Mouse (Mus musculus) midbrain, embryonic 16.5 days (tissue): ENCODE results near the gene Gm136. TPM values are rescaled to one million over a fixed set of nuclear protein-coding genes. Genes with fewer than 3 reads are reported as not detected.

Experiments used
- ATAC-seq: fragments of 200-750 bp; cut with Nextera tagmentation; 2 replicates; pipeline ENCODE4 v1.8.0; 2017; ENCODE audit warnings: moderate TSS enrichment
- H3K27ac ChIP-seq: fragments of 300-500 bp; sonication (generic); 2 replicates; pipeline ENCODE4 v1.5.1; 2014; ENCODE audit warnings: mild to moderate bottlenecking, low read length, mixed read lengths
- H3K27me3 ChIP-seq: fragments of 300-500 bp; sonication (generic); 2 replicates; pipeline ENCODE4 v1.6.1; 2014; ENCODE audit warnings: low read depth, low read length, mixed read lengths; ENCODE audit not compliant: control insufficient read depth, insufficient read depth
- H3K36me3 ChIP-seq: fragments of 300-500 bp; sonication (generic); 2 replicates; pipeline ENCODE4 v1.6.1; 2014; ENCODE audit warnings: mild to moderate bottlenecking, low read length, moderate library complexity, mixed read lengths; ENCODE audit not compliant: control insufficient read depth, insufficient read depth
- H3K4me1 ChIP-seq: fragments of 300-500 bp; sonication (generic); 2 replicates; pipeline ENCODE4 v1.6.1; 2014; ENCODE audit warnings: mild to moderate bottlenecking, low read length, mixed read lengths; ENCODE audit not compliant: control insufficient read depth, insufficient read depth
- H3K4me2 ChIP-seq: fragments of 300-500 bp; sonication (generic); 2 replicates; pipeline ENCODE4 v1.6.1; 2014; ENCODE audit warnings: mild to moderate bottlenecking, low read length, mixed read lengths
- H3K4me3 ChIP-seq: fragments of 300-500 bp; sonication (generic); 2 replicates; pipeline ENCODE4 v1.5.1; 2014; ENCODE audit warnings: low read depth, mild to moderate bottlenecking, low read length, moderate library complexity, mixed read lengths
- H3K9ac ChIP-seq: fragments of 300-500 bp; sonication (generic); 2 replicates; pipeline ENCODE4 v1.6.1; 2014; ENCODE audit warnings: low read depth, low read length, mixed read lengths
- H3K9me3 ChIP-seq: fragments of 300-500 bp; sonication (generic); replicated peaks from 2 replicates; pipeline ENCODE4 v1.6.1; 2014; ENCODE audit warnings: mild to moderate bottlenecking, low read length, mixed read lengths; ENCODE audit not compliant: control insufficient read depth, poor library complexity, severe bottlenecking
- WGBS: fragments of 180-500 bp; shearing (Covaris S2); extraction: QIAGEN DNeasy Blood & Tissue Kit; methylation state at CpG from one replicate; pipeline ENCODE4 v1.1.7; 2014; 5-methylcytosine and 5-hydroxymethylcytosine counted together
- polyA plus RNA-seq: library from polyadenylated mRNA; unstranded; fragments of >200 nt; fragmentation: Nextera tagmentation; extraction: Ambion mirVana; gene quantifications from 2 replicates; pipeline ENCODE4 v1.2.1, GENCODE M21; 2015

The Gm136 gene
- polyA plus RNA-seq, 1 experiment from 2014 or later, result not detected

DNA sequence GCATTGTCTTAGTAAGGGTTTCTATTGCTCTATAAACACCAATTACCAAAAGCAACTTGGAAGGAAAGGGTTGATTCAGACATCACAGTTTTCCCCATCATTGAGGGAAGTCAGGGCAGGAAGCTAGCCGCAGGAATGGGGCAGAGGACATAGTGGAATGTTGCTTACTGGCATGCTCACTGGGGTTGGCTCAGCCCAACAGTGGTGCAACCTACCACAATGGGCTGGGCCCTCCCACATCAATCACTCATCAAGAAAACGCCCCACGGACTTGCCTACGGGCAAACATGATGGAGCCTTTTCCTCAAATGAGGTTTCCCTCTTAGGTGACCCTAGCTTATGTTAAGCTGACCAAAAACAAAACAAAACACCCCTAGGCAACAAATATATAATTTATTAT is 32.9 kb downstream of the Gm136 start:
- H3K9me3 ChIP-seq, result peaks cover 5% of the 10 kb centered on the region; the same call in 1 of the 2 replicates
- ATAC-seq, result no peak
- H3K4me3 ChIP-seq, result no peak overlapping the region
- no peak overlapping the region for H3K4me2 ChIP-seq
- H3K36me3 ChIP-seq, result no peaks in the 10 kb centered on the region
- no peaks in the 10 kb centered on the region for H3K4me1 ChIP-seq
- 76% methylated on average over 4 of the region's 4 CpGs for WGBS
- no peak overlapping the region for H3K9ac ChIP-seq
- no peaks in the 10 kb centered on the region for H3K27me3 ChIP-seq
- no peak overlapping the region for H3K27ac ChIP-seq

DNA sequence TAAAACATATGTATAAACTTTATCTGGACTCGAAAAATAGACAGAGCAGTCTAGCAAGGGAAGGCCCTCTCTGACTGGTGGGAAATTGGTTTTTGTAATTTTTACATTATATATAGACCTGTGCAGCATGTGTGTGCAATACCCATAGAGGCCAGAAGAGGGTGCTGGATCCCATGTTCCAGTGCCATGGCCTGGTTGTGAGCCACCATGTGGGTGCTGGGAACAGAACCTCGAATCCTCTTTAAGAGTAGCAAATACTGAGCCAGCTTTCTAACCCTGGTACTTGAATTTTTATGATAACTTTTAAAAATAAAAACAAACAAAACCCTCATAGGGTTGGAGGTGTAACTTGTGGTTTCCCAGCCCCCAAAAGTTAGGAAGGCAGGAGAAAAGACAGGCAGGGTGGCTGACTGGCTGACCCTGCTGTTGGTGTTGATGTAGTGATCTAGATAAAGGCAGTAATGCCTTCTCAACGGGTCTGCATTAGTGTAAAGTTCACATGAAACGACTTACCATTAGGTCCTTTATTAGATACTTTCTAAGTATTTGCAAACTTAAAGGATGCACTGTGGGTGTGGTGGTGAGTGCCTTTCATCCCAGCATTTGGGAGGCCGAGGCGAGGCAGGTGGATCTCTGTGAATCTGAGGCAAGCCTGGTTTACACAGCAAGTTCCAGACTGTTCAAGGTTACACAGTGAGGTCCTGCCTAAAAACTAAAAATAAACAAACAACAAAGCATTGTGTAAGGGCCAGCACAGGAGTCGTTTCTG is 35.8 kb downstream of the Gm136 start:
- Histone ChIP-seq H3K4me3 (no peak overlapping the region), H3K4me1 (no peaks in the 10 kb centered on the region), H3K27me3 (no peaks in the 10 kb centered on the region), H3K27ac (no peak overlapping the region), H3K9ac (no peak overlapping the region), H3K4me2 (no peak overlapping the region), H3K9me3 (peaks cover 5% of the 10 kb centered on the region; the same call in 1 of the 2 replicates), H3K36me3 (no peaks in the 10 kb centered on the region)
- WGBS, result 94% methylated on average over 7 of the region's 7 CpGs
- no peak for ATAC-seq

DNA sequence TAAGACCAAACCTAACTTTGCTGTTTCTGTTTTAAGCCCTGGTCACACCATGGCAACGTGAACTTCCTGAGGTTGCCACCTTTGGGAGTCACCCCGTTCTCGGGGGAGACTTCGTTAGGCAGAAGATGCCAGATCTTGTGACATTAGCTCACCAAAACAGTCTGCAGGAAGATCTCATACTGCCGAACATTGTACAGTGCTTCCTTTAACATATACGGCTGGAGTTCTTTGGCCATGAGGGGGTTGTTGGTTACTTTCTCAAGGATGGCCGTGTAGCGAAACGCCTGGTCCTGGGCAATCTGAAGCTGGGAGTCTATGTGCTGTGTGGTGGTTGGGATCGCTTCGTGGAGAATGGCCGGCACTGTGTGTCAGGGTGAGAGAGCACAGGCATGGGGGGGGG is 36.6 kb downstream of the Gm136 start:
- no peak overlapping the region for H3K4me2 ChIP-seq
- 96% methylated on average over 12 of the region's 12 CpGs for WGBS
- no peaks in the 10 kb centered on the region for H3K4me1 ChIP-seq
- no peak for ATAC-seq
- no peaks in the 10 kb centered on the region for H3K27me3 ChIP-seq
- no peaks in the 10 kb centered on the region for H3K36me3 ChIP-seq
- no peak overlapping the region for H3K4me3 ChIP-seq
- peaks cover 5% of the 10 kb centered on the region; the same call in 1 of the 2 replicates for H3K9me3 ChIP-seq
- H3K27ac ChIP-seq, result no peak overlapping the region
- H3K9ac ChIP-seq, result no peak overlapping the region

DNA sequence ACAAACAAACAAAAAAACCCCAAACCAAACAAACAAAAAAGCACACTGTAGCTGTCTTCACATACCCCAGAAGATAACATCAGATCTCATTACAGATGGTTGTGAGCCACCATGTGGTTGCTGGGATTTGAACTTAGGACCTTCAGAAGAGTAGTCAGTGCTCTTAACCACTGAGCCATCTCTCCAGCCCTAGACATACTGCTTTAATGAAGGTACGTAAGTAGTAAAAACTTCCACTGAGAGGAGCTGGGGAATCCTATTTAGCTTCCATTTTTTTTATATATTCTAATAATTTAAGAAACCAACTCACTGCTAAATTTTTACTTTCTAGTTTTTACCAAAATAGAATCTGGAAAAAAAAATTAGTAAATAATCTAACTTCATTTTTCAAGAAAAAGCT is 41.0 kb downstream of the Gm136 start:
- H3K9me3 ChIP-seq, result peaks cover 2% of the 10 kb centered on the region; the same call in 1 of the 2 replicates
- H3K4me1 ChIP-seq, result no peaks in the 10 kb centered on the region
- no peaks in the 10 kb centered on the region for H3K36me3 ChIP-seq
- ATAC-seq, result no peak
- H3K9ac ChIP-seq, result no peak overlapping the region
- H3K27me3 ChIP-seq, result no peaks in the 10 kb centered on the region
- 95% methylated on average over 1 of the region's 1 CpGs for WGBS
- H3K4me2 ChIP-seq, result no peak overlapping the region
- H3K4me3 ChIP-seq, result no peak overlapping the region
- no peak overlapping the region for H3K27ac ChIP-seq

DNA sequence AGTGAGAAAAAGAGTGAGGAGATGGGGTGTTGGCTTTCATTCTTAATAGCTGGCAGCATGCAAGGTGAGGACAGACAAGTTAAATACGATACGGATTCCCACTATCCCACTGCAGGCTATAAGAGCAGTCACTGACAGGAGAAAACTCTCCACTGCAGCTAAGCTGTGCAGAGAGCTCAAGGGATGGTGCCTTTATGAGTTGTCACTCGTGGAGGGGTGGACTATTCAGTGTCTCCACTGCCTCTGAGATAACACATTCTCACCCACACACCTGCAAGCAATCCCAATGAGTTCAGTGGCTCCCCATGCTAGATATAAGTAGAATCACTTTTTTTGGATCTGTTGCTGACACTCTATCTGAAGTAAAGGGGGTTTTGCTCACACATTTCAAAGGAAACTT is 47.9 kb downstream of the Gm136 start:
- WGBS, result 86% methylated on average over 3 of the region's 3 CpGs
- Histone ChIP-seq H3K9me3 (no peaks in the 10 kb centered on the region), H3K4me3 (no peak overlapping the region), H3K4me2 (no peak overlapping the region), H3K4me1 (no peaks in the 10 kb centered on the region), H3K27me3 (no peaks in the 10 kb centered on the region), H3K27ac (no peak overlapping the region), H3K9ac (no peak overlapping the region), H3K36me3 (no peaks in the 10 kb centered on the region)
- ATAC-seq, result no peak

DNA sequence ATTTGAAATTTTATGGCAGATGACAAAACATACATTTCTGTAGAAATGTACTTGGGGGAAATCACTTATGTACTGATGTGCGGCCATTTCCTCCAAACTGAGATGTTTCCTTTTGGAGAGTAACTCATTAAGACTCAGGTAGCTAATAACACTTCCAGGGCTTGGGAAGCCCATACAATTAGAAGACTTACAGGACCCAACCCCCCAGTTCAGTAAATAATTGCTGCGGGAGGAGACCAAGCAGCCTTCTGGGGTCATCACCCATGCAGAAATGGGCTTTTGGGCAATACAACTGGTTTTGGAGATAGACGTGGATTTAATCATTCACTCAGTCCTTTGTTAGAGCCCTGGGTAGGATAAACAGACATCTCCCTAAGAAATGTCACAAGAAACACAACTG is 48.8 kb downstream of the Gm136 start:
- H3K36me3 ChIP-seq, result no peaks in the 10 kb centered on the region
- no peaks in the 10 kb centered on the region for H3K27me3 ChIP-seq
- ATAC-seq, result no peak
- no peak overlapping the region for H3K9ac ChIP-seq
- H3K9me3 ChIP-seq, result no peaks in the 10 kb centered on the region
- no peak overlapping the region for H3K4me2 ChIP-seq
- H3K27ac ChIP-seq, result no peak overlapping the region
- no peak overlapping the region for H3K4me3 ChIP-seq
- no peaks in the 10 kb centered on the region for H3K4me1 ChIP-seq
- 83% methylated on average over 3 of the region's 3 CpGs for WGBS

DNA sequence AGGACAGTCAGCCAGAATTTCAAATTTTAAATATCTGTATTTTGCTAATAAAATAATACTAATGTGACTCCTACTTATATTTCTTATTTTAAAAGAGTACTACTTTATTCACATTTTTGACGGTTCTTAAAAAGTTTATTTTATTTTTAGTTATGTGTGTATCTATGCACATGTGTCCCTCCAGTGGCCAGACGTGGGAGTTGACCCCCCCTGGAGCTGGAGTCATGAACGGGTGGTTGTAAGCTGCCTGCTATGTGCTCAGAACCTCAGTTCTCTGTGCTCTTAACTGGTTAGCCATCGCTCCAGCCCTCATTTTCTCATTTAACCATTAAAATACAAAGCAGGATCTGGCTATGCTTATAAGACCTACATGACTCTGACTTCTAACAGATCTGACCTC is 53.0 kb downstream of the Gm136 start:
- H3K4me1 ChIP-seq, result no peaks in the 10 kb centered on the region
- H3K27me3 ChIP-seq, result no peaks in the 10 kb centered on the region
- no peak overlapping the region for H3K27ac ChIP-seq
- H3K36me3 ChIP-seq, result no peaks in the 10 kb centered on the region
- H3K9me3 ChIP-seq, result no peaks in the 10 kb centered on the region
- H3K4me3 ChIP-seq, result no peak overlapping the region
- no peak for ATAC-seq
- no peak overlapping the region for H3K9ac ChIP-seq
- WGBS, result 78% methylated on average over 4 of the region's 4 CpGs
- no peak overlapping the region for H3K4me2 ChIP-seq

DNA sequence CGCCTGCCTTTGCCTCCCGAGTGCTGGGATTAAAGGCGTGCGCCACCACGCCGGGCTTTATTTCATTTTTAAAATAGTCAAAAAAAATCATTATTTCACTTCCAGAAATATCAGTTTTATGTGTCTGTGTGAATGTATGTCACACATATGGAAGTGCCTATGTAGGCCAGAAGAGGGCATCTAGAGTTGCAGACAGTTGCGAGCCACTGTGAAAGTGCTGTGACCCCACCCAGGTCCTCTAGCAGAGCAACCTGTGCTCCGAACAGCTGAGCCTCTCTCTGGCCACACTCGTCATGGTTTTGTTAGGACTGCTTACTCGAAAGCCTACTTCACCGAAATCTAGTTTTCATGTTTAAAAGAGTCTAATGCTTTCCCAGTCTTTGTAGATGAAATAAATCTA is 53.8 kb downstream of the Gm136 start:
- Histone ChIP-seq H3K27me3 (no peaks in the 10 kb centered on the region), H3K27ac (no peak overlapping the region), H3K4me2 (no peak overlapping the region), H3K9me3 (no peaks in the 10 kb centered on the region), H3K4me1 (no peaks in the 10 kb centered on the region), H3K9ac (no peak overlapping the region), H3K36me3 (no peaks in the 10 kb centered on the region), H3K4me3 (no peak overlapping the region)
- ATAC-seq, result no peak
- 98% methylated on average over 11 of the region's 11 CpGs for WGBS

DNA sequence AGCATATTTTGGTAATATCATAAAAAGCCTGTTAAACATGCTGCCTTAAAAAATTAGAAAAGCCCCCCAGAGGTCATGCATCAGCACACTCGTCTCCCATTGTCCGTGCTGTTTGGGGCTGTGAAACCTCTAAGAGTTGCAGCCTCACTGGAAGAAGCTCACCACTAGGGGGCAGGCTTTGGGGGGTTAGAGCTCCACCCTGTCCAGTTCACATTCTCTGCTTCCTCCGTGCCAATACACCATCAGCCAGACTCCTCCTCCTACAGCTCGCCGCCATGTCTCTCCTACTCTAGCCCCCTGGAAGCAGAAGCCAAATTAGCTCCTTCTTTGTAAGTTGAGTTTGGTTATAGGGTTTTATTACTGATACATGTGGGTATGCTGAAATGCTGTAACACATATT is 54.5 kb downstream of the Gm136 start:
- ATAC-seq, result no peak
- WGBS, result 38% methylated on average over 5 of the region's 5 CpGs
- H3K9me3 ChIP-seq, result no peaks in the 10 kb centered on the region

More for the DNA sequence above, 54.5 kb downstream of the Gm136 start:
- no peaks in the 10 kb centered on the region for H3K36me3 ChIP-seq
- no peaks in the 10 kb centered on the region for H3K27me3 ChIP-seq
- no peak overlapping the region for H3K4me3 ChIP-seq
- no peak overlapping the region for H3K9ac ChIP-seq
- no peak overlapping the region for H3K4me2 ChIP-seq
- H3K4me1 ChIP-seq, result no peaks in the 10 kb centered on the region
- H3K27ac ChIP-seq, result no peak overlapping the region
